In the genomic region with DNA sequence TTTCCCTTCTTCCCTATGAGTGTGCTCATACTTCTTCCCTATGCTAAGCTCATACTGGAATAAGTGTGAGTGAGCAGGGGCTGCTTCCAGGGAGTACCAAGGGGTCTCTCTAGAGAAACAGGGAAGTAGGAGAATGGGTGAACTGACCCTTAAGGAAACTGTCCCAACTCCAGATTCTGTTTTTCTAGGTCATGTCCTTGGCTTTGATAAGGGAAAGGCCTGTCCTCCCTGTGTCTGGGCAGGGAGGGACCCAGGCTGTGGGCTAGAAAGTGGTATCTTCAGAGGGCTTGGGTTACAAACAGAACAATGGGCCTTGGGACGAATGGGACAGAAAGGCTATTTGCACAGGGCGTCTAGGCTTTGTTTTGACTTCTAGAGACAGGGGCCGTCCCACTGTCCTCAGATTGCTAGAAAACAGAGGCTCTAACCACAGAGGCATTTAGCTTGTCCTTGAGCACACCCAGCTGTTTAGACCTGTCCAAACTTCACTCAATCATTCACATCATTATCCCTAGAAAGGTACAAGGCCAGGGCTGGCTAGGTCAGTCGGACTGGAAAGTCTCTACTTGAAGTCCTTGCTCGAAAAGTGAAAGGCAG, we compare ENCODE assay signal across 31 mouse cellular contexts.
DNase-seq lines count a peak whose midpoint lies in the region; ATAC-seq and TF ChIP-seq lines count a peak whose summit lies in the region.
"Had no signal": no experiment of that assay in that cellular context is flagged by ENCODE, and none has a peak within 500 bp of the region (broad histone marks: within the 10 kb centered on the region; RNA-seq: fewer than 3 reads in every experiment).

No protein-coding gene starts in this region.

- no peak overlapping the region for H3K4me2 ChIP-seq in hindbrain, embryonic 11.5 days (replicated peaks; ENCODE audit: low read depth, low read length)
- H3K4me2 ChIP-seq in hindbrain, postnatal 0 days (ENCODE audit: low read depth, low read length): no peak overlapping the region
- H3K4me2 ChIP-seq: embryonic facial prominence, embryonic 12.5 days; heart, embryonic 15.5 days; hindbrain, embryonic 14.5 days; kidney, embryonic 15.5 days; limb, embryonic 12.5 days; liver, embryonic 11.5 days; midbrain, embryonic 15.5 days; neural tube, embryonic 12.5 days; stomach, embryonic 15.5 days had no signal

- no peak overlapping the region for H3K9ac ChIP-seq in hindbrain, embryonic 11.5 days (ENCODE audit: low read depth, low read length)
- no peak overlapping the region for H3K9ac ChIP-seq in hindbrain, postnatal 0 days (replicated peaks; ENCODE audit: low read length)
- H3K9ac ChIP-seq: embryonic facial prominence, embryonic 12.5 days; heart, embryonic 15.5 days; hindbrain, embryonic 14.5 days; kidney, embryonic 15.5 days; limb, embryonic 12.5 days; midbrain, embryonic 15.5 days; neural tube, embryonic 12.5 days; stomach, embryonic 15.5 days had no signal

- no peak overlapping the region for H3K4me3 ChIP-seq in hindbrain, embryonic 11.5 days (ENCODE audit: low read depth, low read length)
- H3K4me3 ChIP-seq in hindbrain, postnatal 0 days (ENCODE audit: low read length): no peak overlapping the region
- H3K4me3 ChIP-seq in embryonic facial prominence, embryonic 10.5 days: no peak overlapping the region
- H3K4me3 ChIP-seq: embryonic facial prominence, embryonic 12.5 days; gastrocnemius, adult 2 months; heart, adult 2 months; heart, embryonic 15.5 days; kidney, embryonic 15.5 days; left cerebral cortex, adult 2 months; limb, embryonic 12.5 days; midbrain, embryonic 15.5 days; myocyte; neural tube, embryonic 12.5 days; stomach, embryonic 15.5 days had no signal

- no peak for ATAC-seq in hindbrain, embryonic 11.5 days (ENCODE audit: low FRiP score)
- no peak for ATAC-seq in hindbrain, postnatal 0 days
- ATAC-seq: forebrain, embryonic 16.5 days had no signal

- H3K36me3 ChIP-seq in hindbrain, embryonic 11.5 days (ENCODE audit: control insufficient read depth, insufficient read depth, low read length): no peaks in the 10 kb centered on the region
- H3K36me3 ChIP-seq in hindbrain, postnatal 0 days (ENCODE audit: insufficient read depth, low read length): no peaks in the 10 kb centered on the region
- H3K36me3 ChIP-seq in embryonic facial prominence, embryonic 10.5 days (replicated peaks): no peaks in the 10 kb centered on the region
- H3K36me3 ChIP-seq: embryonic facial prominence, embryonic 12.5 days; G1E; heart, embryonic 15.5 days; kidney, embryonic 15.5 days; limb, embryonic 12.5 days; midbrain, embryonic 15.5 days; neural tube, embryonic 12.5 days; stomach, embryonic 15.5 days had no signal

- DNase-seq in embryo, embryonic 10 days (ENCODE audit: low spot score): peak; percentile 14
- DNase-seq in embryo, embryonic 11 days: no peak
- DNase-seq in hindbrain, embryonic 11.5 days (ENCODE audit: low spot score): no peak
- no peak for DNase-seq in hindbrain, postnatal 0 days (ENCODE audit: low spot score)
- peak; percentile 69 for DNase-seq in ovary, adult 18-20 months (ENCODE audit: low spot score)
- DNase-seq in ovary, postnatal 10 days (ENCODE audit: low spot score): no peak
- no peak for DNase-seq in embryonic facial prominence, embryonic 10.5 days (ENCODE audit: low spot score)
- no peak for DNase-seq in kidney, adult 18-20 months
- DNase-seq: B cell, adult 2 months; cerebellum, adult 18-20 months; cerebellum, postnatal 14 days; gastrocnemius, adult 2 months; gastrocnemius, postnatal 36 days; kidney, adult 11 months; kidney, postnatal 25 days; lung, postnatal 36 days; right cerebral cortex, postnatal 25 days had no signal

- no peak for TF ChIP-seq CTCF in hindbrain, postnatal 0 days (IDR thresholded peaks at IDR 0.05; ENCODE audit: low read depth)

- no peaks in the 10 kb centered on the region for H3K9me3 ChIP-seq in hindbrain, embryonic 11.5 days (ENCODE audit: control insufficient read depth, low read length)
- no peaks in the 10 kb centered on the region for H3K9me3 ChIP-seq in hindbrain, postnatal 0 days (ENCODE audit: low read length)
- H3K9me3 ChIP-seq in embryonic facial prominence, embryonic 10.5 days: no peaks in the 10 kb centered on the region
- H3K9me3 ChIP-seq: embryonic facial prominence, embryonic 12.5 days; G1E; heart, embryonic 15.5 days; kidney, embryonic 15.5 days; limb, embryonic 12.5 days; midbrain, embryonic 15.5 days; neural tube, embryonic 12.5 days; stomach, embryonic 15.5 days had no signal

- H3K4me1 ChIP-seq in hindbrain, embryonic 11.5 days (replicated peaks; ENCODE audit: control insufficient read depth, insufficient read depth, low read length): peaks cover 5% of the 10 kb centered on the region; the same call in 1 of the 2 replicates
- H3K4me1 ChIP-seq in hindbrain, postnatal 0 days (ENCODE audit: insufficient read depth, low read length): 0 out of 2 replicates have a peak, but pooled peaks cover 5% of the 10 kb centered on the region
- peaks cover 48% of the 10 kb centered on the region for H3K4me1 ChIP-seq in embryonic facial prominence, embryonic 10.5 days

- peak overlapping the region; percentile 0; the same call in 1 of the 2 replicates for H3K27ac ChIP-seq in hindbrain, embryonic 11.5 days (ENCODE audit: low read depth, low read length)
- no peak overlapping the region for H3K27ac ChIP-seq in hindbrain, postnatal 0 days
- H3K27ac ChIP-seq in embryonic facial prominence, embryonic 10.5 days (replicated peaks): peak overlapping the region; percentile 11
- H3K27ac ChIP-seq: embryonic facial prominence, embryonic 12.5 days; gastrocnemius, adult 2 months; heart, adult 2 months; heart, embryonic 15.5 days; hindbrain, embryonic 14.5 days; kidney, embryonic 15.5 days; left cerebral cortex, adult 2 months; limb, embryonic 12.5 days; midbrain, embryonic 15.5 days; neural tube, embryonic 12.5 days; stomach, embryonic 15.5 days had no signal

- WGBS in hindbrain, embryonic 11.5 days: 29% methylated on average over 5 of the region's 5 CpGs
- WGBS in hindbrain, postnatal 0 days: 58% methylated on average over 5 of the region's 5 CpGs
- 38% methylated on average over 5 of the region's 5 CpGs for WGBS in embryonic facial prominence, embryonic 10.5 days

- no peaks in the 10 kb centered on the region for H3K27me3 ChIP-seq in hindbrain, embryonic 11.5 days (ENCODE audit: control insufficient read depth, insufficient read depth, low read length)
- H3K27me3 ChIP-seq in hindbrain, postnatal 0 days (ENCODE audit: insufficient read depth, low read length): 0 out of 2 replicates have a peak, but pooled peaks cover 3% of the 10 kb centered on the region
- H3K27me3 ChIP-seq in embryonic facial prominence, embryonic 10.5 days (replicated peaks; ENCODE audit: low read depth, poor library complexity, severe bottlenecking): peaks cover 46% of the 10 kb centered on the region
- H3K27me3 ChIP-seq: neural tube, embryonic 12.5 days; stomach, embryonic 15.5 days had no signal

Comparison
In these comparisons a context has a peak if more than half of its experiments do, and no peak if none do; other contexts are left out.
1. DNase-seq: peak in embryo, embryonic 10 days (single experiment) and ovary, adult 18-20 months (single experiment); none in embryo, embryonic 11 days (single experiment), hindbrain, embryonic 11.5 days (single experiment), hindbrain, postnatal 0 days (single experiment), ovary, postnatal 10 days (single experiment), embryonic facial prominence, embryonic 10.5 days (single experiment) and kidney, adult 18-20 months (single experiment).